Mouse (Mus musculus): ENCODE measurements around the gene AC124108.1.

DNA sequence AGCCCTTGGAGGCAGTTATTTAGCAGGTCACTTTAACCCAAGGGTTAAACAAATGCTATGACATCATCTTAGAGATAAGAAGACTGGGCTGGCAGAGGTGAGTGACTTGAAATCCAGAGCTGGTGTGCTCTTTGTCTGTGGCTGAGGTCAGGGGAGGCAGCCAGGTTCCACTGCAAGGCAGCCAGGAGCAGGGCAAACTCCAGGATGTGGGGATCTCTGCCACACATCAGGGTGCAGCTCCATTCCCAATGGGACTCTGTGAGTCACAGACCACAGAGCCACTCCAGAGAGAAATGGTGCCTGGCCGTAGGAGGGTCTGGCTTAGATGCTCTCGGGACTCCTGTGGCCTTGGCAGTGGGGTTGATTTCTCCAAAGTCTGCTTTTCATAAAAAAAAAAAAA, 39.3 kb upstream of the AC124108.1 start:
- no peak for TF ChIP-seq POLR2A (IDR thresholded peaks at IDR 0.05; ENCODE audit: control insufficient read depth, low read depth, low read length)
- no peak for TF ChIP-seq CTCF (IDR thresholded peaks at IDR 0.05; ENCODE audit: control insufficient read depth, insufficient read depth, insufficient replicate concordance, low read depth, low read length)

Measured in testis, adult 2 months (tissue).